Mouse (Mus musculus) induced T-regulatory cell, adult 2 months (primary cell): ENCODE data around the gene Cox4i1.

ENCODE experiments used
- DNase-seq: peaks from one replicate; pipeline ENCODE4 v3.0.0-alpha.2; 2012; ENCODE audit warnings: low read depth

The Cox4i1 gene

GRCm38 (mm10) chr8:120664566-120664965 is 3.5 kb upstream of the Cox4i1 start:
- DNase-seq = no peak

DNA sequence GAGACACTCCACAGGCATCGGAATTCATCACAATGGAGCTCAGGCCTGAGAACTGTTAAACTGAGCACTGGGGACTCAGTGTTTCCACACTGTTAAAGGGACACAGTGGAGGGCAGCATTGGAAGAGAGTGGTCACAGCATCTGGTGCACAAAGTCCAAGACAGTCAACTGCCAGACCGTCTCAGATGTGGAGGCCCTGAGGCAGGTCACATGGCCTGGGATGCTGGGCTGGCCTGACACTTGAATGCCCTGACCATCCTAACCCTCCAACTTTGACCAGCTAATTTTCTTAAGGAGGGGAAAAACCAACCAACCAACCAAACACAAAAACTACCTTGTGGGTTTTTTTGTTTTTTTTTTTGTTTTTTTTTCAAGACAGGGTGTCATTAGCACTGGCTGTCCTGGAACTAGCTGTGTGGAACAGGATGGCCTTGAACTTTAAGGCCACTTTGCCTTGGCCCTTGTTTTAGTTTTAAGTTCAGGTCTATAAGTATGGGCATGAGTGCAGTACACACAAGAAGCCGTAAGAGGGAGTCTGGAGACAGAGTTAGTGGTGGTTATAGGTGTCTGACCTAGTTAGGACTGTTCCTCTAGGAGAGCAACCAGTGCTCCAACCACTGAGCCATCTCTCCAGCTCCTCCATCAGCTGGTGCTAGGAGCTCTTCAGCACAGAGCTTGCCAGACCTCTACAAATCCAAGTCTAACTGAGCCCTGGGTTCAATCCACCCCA is 2.1 kb upstream of the Cox4i1 start:
- peak; percentile 65 for DNase-seq

GRCm38 (mm10) chr8:120666807-120667470 is 1.1 kb upstream of the Cox4i1 start:
- peak; percentile 51 for DNase-seq

DNA sequence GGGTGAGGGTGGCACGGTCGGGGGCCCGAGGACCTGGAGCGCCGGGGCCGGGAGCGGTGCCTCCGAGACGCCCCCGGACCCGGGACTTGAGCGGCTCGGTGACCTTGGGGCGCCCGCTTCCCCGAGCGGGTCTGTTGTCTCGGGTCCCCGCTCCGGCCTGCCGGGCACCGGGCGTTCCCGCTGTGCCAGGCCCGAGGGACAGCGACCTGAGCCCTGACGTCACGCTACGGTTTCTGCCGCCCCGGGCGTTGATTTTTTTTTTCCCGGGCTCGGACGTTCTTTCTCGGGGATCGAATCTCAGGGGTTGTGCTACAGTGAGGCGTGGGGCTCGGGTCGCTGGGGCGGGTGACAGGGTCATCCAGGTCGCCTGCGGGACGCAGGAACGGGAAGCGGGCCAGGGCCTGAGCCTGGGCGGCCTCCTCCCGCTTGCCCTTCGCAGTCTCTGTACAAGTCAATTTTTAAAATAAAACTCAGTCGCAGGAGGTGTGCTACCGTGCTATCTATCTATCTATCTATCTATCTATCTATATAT is 418 bp downstream of the Cox4i1 start, which contains the start of gene Emc8:
Gene Emc8, minus strand, starts transcription at position 200 of the 532 bp plus-strand sequence.
- DNase-seq = no peak

DNA sequence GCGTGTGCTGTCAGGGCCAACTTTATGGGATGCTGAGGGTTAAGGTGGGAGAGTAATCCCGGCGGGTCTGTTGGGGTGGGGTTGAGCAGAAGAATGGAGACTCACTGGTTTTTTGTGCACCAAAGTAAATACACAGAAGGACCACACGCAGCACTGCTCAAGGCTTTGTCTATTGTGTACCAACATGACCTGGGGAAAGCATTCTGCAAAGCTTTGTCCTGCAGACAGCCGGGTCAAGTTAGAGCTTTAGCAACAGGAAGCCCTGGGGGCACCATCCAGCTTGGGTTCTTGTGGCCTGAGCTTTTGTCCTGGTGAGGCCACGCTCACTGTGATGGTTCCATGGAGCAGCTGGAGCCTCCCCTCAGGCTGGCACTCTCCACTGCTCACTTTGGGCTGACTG is 3.8 kb downstream of the Cox4i1 start:
- DNase-seq = no peak

GRCm38 (mm10) chr8:120672626-120673229 is 4.7 kb downstream of the Cox4i1 start:
- no peak for DNase-seq

DNA sequence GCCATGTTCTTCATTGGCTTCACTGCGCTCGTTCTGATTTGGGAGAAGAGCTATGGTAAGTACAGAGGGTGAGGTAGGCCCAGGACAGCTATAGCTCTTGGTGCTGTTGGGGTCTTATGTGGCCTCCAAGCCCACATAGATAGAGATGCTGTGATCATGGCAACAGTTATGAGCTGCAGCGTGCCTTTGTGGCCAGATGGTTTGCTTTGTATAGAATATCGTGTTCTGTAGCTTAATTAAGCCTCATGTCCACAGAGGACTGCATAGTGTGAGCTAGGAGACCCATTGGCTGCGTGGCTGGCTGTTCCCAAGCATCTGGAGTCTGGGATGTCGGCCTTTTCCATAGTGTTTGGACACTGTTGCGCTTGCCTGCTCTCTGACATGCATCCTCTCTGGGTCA is 5.3 kb downstream of the Cox4i1 start:
- DNase-seq = no peak

DNA sequence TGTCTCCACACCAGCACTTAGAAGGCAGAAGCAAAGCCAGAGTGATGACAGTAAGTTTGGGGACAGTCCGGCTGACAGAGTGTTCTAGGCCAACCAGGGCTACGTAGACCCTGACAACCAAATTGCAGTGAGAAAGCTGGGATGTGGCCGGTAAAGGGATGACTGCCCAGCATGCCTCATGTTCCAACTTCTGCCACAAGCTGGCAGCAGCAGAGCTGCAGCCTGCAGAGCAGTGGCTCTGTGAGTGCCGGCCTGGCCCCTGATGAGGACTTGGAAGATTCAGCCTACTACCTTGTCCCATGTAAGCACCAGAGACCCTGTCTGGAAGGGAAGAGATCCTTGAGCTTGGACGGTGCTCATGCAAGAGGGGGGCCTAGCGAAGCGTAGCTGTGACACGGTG is 7.7 kb downstream of the Cox4i1 start:
- DNase-seq = no peak

- DNase-seq = peak; percentile 91
Measured at GRCm38 (mm10) chr8:120678447-120678846, 10.4 kb downstream of the Cox4i1 start.

DNA sequence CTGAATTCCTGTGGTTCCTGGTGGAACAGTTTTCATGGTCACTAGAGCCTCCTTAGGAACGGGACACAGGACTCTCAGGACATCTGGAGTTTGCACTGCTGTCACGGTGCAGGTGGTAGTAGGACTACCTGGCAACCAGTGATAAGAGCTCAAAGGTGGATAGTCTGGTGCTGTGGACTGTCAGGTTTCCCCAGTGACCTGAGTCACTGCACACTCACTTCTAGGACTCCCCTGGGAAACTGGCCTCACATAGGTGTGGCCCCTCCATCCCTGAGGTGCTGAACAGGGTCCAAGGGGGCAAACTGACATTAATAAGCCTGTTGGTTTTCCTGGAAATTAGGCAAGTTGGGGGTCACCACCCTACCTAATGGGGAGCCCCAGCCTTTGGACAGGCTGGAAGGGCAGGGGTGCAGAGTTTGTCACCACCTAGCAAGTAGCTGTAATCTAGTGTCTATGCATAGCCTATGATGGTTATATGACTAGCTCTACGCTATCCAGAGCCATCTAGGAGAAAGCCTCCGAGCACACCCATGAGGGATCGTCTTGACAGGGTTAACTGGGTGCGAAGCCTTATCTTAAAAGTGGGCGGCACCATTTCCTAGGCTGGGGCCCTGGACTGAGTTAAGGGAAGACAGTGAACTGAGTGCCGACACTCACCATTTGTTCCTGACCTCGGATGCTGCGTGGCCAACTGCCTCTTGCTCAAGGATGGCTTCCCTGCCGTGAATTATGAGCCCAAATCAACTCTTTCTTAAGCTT is 11.8 kb downstream of the Cox4i1 start:
- DNase-seq = no peak

DNA sequence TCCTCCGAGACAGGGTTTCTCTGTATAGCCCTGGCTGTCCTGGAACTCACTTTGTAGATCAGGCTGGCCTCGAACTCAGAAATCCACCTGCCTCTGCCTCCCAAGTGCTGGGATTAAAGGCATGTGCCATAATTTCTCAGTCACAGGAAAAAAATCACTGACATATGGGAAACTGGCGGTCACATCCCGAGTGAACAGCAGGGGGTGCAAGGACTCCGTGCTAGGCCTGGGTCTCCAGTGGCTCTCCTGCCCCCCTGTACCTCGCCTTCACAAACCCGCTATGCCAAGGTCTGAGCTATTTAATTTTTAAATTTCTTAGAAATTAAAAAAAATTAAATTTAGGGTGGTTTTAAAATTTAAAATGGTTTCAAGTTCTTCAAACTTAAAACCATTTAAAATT is 12.4 kb downstream of the Cox4i1 start:
- peak; percentile 68 for DNase-seq

- DNase-seq = no peak
Measured at GRCm38 (mm10) chr8:120681113-120681512, 13.1 kb downstream of the Cox4i1 start.

DNA sequence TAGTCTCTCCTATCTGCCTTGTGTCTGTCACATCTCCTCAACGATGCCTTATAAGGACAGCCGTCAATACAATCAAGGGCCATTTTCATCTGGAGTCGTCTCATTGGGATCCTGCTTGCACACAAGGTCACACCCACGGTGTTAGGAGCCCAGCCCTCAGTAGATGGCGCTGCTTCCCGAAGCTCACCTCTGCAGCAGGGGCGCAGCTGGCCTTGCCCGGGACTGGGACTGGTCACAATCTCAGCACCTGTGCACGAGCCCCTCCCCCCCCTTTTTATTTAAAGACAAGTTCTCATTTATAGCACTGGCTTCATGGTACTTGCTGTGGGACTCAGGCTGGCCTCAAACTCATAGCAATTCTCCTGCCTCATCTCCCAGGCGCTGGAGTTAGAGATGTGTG is 15.6 kb downstream of the Cox4i1 start:
- peak; percentile 80 for DNase-seq

DNA sequence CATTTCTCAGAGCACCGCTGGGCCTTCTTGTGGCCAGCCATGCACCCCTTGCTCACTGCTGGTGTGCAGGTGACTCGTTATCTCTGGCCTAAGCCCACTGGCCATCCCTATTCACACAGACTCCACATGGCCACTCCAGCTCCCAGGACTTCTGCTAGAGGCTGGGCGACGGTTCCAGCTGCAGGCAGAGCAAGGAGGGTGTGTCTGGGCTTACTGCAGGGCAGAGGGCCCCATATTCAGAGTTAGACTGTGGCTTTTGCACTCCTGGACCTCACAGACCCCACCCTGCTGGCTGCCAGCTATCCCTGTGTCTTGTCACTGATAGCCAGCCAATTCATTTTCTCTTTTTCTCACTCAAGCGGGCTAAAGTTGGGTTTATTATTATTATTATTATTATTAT is 16.1 kb downstream of the Cox4i1 start:
- DNase-seq = no peak

- DNase-seq = no peak
Measured at GRCm38 (mm10) chr8:120685097-120685496, 17.1 kb downstream of the Cox4i1 start.

DNA sequence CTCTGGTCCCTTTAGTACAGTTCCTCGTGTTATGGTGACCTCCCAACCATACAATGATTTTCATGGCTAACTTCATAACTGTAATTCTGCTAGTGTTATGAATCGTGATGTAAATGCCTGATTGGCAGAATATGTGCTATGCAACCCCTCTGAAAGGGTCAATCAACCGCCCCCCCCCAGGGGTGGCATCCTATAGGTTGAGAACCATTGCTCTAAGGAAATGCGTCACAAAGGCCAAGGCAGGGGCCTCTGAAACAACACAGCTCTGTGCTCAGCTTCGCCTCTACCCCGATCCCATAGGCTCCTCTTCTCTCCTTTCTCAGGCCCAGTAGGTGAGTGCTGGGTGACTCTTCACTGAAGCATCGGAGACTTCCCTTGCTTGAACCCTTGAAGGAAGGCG is 17.6 kb downstream of the Cox4i1 start:
- no peak for DNase-seq

DNA sequence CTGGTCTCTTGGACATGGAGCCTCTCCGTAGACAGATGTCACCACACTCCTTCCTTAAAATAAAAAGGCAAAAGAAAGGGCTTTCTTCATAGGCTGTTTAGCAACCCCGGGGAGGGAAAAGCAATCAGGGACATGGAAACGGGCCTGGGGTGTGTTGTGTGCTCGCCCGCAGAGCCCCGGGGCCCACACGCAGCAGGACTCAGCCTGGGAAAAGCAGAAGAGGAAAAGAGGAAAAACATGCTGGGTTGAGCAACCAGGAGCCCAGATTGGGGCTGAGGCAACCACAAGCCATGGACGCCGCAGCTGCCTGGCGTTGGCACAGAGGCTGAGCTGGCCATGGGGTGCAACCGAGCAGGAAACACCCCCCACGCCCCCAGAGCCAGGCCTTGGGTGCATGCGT is 18.0 kb downstream of the Cox4i1 start:
- no peak for DNase-seq

DNA sequence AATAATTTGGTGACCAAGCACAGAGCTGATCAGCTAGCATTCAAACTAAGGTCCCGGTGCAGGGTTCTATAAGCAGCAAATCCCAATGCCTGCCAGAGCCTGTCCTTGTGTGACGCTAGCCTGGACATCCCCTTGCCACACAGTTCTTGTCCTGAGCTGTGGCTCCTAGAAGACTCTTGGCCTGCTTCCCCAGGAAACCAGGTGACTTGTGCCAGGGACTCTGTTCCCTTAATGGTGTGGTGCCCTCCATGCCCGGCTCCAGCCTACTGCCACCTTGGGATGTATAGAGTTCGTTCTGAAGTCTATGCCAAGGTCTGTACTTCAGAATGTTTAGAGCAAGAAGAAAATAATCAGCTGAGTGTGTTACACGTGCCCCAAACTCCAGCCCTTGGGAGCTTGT is 18.6 kb downstream of the Cox4i1 start:
- DNase-seq = no peak

DNA sequence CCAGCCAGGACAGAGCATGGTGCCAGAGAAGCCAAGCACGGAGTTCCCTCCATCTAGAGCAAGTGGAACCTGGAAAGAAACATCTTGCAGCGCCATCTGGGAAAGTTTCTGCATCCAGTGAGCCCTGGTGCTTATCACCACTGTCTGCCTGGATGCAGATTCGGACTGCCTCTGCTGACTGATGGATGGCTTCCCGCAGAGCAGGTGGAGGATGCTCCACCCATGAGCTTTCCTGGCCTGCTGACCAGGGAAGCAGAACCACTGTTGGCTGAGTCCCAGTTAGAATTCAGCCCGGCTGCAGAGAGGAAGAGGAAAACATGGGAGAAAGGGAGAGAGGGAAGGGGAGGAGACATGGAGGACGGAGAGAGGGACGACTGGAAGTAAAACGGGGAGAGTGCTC is 19.8 kb downstream of the Cox4i1 start:
- DNase-seq = no peak

DNA sequence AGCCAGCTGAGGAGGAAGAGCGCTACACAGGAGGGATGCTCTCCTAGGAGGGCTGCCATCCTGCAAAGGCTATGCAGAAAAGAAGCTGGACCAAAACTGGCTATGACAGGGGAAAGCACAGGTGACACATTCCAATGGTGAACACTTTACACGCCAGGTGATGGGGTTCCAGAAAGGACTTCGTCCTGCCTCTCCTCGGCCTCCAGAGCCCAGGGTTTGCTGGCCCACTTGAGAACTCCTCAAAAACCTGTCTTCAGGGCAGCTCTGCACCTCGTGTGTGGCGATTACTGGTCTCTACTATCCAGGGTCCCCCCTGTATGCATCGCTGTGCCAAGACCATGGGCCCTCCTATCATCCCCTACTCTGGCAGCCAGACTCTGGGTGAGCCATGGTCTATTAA is 20.5 kb downstream of the Cox4i1 start:
- no peak for DNase-seq

- DNase-seq = no peak
Measured at GRCm38 (mm10) chr8:120692934-120693333, 24.9 kb downstream of the Cox4i1 start.

DNA sequence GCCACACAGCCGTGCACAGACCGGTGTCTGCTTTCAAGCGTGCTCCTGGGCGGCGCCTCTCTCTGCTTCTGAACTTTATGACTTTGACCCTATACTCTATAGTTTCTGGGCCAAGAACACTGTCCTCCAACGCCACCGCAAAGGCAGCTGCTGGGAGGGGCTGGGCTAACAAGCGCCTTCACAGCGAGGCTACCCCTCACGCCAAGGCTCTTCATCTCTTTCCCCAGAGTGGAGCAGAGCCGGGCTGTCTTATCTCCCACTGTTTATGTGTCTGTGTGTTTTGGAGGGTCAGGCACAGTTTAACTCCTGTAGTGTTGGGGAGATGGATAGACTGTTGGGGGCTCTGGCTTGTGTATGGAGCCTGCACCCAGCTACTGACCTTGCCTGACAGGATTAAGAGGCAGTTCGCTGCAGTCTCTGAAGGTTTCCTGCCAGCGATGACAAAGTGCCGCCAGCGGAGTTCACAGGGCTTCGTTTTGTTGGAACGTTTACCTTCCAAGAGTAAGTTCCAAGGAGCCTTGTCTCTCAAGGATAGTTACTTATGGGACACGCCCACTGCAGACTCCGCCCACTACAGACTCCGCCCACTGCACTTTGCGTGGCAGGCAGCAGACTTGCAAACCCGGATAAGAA is 26.0 kb downstream of the Cox4i1 start:
- peak; percentile 68 for DNase-seq
